Mouse (Mus musculus): ENCODE results near the gene Ociad2.

Gene Ociad2

DNA sequence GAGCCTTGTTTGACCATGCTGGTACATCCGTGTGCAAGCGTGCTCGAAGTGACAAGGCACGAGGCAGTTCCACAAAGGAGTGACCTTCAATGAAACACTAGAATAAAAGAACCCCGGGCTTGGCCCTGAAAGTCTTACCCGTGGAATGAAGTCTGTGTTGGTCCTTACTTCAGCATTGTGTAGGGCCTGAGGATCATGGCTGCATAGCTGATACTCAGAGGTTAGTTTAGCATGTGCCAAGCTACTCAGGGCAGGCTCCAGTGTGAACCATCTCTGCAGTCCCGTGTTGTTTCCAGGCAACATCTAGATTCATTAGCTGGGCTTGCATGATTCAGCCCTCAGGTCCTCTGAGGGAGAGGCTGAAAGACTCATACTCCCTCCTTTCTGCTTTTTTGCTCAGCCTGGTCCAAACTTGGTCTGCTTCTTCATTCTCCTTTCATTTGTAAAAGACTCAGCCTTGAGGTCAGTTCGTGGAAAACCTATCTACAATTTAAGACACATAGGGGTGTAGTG, at the start of gene Ociad2:
TSS of gene Ociad2 (minus strand) at position 306 of the 513 bp plus-strand sequence.
- no peak for DNase-seq (ENCODE audit: low read depth, low spot score)

DNA sequence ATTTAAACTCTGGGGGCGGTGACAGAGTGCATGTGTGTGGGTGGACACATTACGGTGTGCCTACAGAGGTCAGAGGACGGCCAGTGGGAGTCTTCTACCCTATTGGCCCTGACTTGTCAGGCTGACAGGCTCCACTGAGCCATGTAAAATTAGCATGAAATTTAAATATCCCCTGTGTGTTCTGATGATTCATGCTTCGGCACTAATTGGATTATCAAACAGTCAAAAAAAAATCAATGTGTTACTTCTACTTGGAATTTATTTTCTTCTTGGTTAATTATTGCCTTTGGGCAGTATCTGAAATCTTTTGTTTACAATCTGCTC, 42.8 kb upstream of the Ociad2 start:
- peak; percentile 73 for DNase-seq (ENCODE audit: low read depth, low spot score)

DNA sequence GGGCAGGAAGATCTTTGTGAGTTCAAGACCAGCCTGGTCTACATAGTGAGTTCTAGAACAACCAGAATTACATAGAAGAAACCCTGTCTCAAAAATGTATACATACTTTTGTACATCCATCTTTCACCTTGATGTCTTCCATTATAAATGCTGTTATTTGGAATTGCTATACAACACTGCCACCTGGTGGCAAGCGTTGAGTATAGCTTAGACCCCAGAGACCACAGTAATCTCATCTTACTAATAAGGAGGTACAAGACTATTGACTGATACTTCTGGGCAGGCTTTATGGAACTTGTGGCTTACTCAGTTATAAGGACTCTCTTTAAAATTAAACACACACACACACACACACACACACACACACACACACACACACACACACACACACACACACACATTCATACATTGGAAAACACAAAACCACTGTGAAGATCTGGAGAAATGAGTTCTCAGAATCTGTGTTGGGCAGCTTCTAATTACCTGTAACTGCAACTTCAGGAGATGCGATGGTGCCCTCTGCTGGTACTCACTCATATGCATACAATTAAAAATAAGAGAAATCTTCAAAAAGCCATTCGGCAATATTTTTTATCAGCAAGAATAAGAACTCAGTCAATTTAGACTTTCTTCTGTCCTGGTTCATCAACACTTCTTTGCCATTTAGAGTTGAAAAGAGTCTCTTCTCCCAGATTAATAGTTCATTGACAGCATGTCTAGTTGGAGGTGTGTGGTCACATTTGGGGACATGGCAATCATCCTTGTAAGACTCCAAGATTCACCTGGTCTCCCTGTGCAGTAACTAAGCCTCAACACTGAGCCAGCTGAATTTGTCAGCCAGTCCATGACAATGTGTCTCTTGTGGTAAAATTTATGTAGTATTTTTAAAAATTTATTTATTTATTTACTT, 42.2 kb upstream of the Ociad2 start:
- DNase-seq (ENCODE audit: low read depth, low spot score): peak; percentile 84

DNA sequence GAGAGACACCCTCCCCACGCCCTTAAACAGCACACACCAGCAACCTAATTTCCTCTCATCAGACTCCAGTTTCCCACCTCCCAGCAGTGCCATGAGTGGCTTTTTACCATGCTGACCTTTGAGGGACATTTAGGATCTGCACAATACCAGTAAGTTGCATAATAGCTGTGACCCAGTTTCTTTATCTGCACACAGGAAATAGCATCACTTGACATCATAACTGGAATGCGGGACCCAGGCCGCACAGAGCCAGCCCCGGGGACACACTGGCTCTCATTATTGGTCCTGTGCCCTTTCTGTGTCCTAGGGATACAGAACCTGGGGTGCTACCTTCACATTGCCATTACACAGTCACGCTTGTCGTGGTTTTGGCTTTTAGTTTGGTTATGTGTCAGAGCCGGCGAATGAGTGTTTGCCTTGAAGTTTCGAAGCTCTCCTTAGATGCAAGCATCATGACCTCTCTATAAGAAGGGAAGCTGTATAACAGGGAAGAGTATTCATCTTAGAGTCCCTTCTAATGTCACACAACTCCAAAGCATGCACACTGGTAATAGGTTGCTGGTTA, 41.2 kb upstream of the Ociad2 start:
- DNase-seq (ENCODE audit: low read depth, low spot score): no peak

DNA sequence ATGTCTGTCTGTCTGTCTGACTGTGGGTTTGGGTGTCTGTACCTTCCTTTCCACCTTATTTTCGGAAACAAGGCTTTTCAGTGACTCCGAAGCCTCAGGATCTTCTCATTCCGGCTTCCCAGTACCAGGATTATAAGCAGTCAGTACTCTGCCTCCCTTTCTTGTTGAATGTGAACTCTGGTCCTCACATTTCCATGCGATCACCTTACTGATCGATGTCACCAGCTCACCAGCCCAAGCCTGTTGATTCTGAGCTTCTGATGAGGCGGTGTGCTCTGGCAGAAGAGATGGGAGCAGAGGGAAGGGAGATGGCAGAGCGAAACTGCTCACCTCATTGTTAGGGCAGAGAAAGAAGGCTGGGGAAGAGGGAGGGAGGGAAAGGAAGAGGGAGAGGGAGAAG, 40.7 kb upstream of the Ociad2 start:
- DNase-seq (ENCODE audit: low read depth, low spot score): no peak

DNA sequence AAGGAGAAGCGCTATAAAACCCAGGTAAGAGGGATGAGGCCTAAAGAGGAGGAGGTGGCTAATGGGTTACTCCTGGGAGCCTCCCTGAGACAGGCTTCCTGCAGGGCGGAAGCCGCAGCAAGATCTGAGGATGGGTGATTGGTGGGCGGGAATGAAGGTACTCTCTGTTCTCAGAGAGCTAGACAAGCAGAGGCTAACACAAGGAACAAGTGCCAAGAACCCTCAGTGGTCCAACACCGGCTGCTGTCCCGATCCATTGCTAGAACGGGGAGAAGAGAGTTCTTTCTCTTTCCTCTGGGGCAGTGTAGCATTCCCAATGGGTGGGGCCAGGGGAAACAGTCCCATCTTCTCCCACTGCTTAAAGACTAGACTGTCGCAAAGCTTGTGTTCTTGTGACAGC, 40.0 kb upstream of the Ociad2 start:
- no peak for DNase-seq (ENCODE audit: low read depth, low spot score)

DNA sequence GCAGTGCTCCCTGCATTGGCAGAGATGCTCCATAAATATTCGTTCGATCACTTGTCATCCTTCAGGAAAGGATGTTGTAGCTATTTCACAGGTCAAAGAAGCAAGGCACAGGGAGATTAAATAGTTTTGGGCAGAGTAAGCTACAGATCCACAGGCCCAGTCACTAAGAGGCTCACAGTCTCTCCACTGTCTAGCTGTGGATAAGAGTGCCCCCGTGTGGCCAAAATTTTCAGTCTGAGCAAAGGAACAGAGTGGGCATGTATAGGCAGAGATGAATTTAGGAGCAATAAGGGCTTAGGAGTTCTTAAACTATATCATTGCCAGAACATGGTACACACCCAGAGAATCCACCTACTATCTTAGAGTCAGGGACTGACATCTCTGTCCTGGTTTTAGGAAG, 39.1 kb upstream of the Ociad2 start:
- peak; percentile 73 for DNase-seq (ENCODE audit: low read depth, low spot score)

DNA sequence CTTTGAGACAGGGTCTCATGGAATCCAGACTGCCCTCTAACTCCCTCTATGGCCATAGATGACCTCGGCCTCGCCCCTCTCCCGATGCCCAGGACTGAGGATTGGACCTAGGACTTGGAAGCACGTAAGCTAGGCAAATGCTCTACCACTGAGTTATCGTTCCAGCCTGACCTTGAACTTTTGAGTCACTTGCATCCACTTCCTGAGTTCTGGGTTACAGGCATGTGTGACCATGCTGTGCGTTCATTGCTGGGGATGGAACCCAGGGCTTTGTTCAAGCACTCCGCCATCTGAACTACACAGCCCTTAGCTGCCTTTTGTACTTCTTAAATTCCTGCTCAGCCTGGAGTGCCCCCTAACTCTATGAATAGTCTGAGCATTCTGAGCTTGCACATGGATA, 35.7 kb upstream of the Ociad2 start:
- DNase-seq (ENCODE audit: low read depth, low spot score): no peak

DNA sequence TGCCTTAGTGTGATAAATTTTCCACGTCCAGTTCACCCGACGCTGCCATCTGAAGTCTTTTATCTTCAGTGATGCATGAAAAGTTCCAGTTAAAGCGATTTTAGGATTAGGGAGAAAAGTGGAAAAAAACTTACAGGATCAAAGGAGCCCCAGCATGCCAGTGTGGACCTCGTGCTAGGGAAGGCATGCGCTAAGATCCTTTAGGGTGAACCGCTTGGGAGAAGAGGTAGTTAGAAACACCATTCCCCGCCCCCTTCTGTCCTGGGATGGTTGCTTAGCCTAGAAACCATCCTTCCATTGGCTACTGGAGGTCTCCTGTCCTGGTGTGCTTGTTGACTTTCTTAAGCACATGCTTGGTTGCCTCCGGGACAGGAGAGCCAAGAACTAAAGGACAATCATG, 35.2 kb upstream of the Ociad2 start:
- no peak for DNase-seq (ENCODE audit: low read depth, low spot score)

DNA sequence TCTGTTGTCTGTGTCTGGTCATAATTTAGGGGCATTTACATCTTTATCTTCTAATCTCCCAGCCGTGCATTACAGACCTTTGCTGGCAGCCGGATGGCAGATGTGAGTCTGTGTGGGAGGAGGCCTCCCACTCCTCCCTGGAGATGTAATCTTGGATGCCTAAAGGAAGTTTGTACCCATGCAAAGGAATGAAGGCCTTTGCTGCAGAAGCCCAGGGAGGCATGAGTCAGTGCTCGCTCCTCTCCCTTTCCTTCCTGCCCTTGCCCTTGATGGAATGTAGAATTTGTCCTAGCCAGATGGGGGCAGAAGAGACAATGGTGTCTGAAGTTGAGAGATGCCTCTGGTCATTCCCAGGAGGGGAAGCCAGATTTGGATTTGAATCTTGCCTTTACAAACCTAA, 32.4 kb upstream of the Ociad2 start:
- DNase-seq (ENCODE audit: low read depth, low spot score): no peak

DNA sequence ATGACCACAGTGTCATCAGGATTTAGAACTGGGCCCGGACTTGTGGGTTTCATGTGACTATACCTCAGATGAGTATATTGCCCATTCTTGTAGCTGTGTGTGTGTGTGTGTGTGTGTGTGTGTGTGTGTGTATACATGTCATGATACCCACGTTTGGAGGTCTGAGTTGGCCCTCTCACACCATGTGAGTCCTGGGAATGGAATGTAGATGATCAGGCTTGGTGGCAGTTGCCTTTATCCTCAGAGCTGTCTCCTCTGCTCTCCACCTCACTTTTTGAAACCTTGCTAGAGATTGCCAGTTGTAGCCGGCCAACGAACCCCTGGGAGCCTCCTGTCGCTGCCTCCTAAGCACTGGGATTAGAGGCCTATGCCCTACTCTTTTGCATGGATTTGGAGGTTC, 31.8 kb upstream of the Ociad2 start:
- DNase-seq (ENCODE audit: low read depth, low spot score): no peak

DNA sequence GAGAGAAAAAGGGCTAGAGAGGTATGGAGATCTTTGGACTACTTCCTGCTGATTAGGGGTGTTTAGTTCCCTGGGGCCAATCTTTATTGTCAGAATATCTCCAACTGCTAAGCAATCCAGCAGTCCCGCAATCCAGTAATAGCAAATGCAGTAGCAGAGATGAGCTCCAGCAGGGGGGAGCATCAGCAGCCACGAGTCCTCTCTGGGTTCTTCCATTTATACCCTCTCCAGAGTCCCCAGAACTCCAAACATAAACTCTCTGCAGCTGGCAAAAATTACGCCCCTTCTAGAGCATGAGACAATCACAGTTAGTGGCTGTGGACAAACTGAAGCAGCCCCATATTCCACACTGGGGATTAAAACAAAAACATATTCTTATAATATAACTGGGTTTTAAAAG, 28.9 kb upstream of the Ociad2 start:
- DNase-seq (ENCODE audit: low read depth, low spot score): no peak

DNA sequence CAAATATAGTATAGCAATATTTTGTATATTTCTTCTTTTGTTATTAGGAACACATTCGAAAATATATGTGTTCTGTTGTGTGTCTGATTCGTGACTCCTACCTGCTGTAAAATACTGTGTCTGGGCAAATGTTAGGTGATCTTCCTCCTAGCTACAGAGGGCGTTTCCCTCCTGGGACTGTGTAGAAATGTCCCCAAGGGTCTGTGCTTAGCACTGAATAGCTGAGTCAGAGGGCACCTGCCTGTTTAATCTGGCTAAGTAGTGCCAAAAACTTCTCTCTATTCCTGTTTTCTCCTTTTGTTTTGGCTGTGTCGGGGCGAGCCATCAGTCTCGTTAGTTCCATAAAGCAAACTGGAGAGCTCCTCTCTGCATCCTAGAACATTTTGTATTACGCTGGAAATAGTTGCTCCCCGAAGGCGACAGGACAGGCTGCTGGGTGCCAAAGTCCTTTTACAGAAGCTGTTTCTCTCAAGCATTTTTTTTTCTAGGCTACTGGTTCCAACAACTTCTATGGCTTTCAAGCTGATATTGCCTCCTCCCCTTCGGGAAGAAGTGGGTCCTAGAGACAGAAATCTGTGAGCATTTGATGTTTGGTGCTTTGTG, 28.1 kb upstream of the Ociad2 start:
- DNase-seq (ENCODE audit: low read depth, low spot score): no peak

DNA sequence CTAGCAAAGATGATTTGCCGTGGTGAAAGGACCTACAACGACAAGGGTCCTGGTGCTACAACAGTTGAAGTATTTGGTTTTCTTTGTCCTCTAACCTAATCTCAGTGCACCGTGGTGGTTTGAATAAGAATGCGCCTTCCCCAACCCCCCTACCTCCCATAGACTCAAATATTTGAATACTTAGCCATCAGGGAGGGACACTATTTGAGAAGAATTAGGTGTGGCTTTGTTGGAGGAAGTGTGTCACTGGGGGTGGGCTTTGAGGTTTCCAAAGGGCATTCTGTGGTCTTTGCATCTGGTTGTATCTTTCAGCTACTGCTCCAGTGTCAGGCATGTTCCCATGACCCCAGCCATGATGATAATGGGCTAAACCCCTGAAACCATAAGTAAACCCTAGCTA, 27.1 kb upstream of the Ociad2 start:
- no peak for DNase-seq (ENCODE audit: low read depth, low spot score)

DNA sequence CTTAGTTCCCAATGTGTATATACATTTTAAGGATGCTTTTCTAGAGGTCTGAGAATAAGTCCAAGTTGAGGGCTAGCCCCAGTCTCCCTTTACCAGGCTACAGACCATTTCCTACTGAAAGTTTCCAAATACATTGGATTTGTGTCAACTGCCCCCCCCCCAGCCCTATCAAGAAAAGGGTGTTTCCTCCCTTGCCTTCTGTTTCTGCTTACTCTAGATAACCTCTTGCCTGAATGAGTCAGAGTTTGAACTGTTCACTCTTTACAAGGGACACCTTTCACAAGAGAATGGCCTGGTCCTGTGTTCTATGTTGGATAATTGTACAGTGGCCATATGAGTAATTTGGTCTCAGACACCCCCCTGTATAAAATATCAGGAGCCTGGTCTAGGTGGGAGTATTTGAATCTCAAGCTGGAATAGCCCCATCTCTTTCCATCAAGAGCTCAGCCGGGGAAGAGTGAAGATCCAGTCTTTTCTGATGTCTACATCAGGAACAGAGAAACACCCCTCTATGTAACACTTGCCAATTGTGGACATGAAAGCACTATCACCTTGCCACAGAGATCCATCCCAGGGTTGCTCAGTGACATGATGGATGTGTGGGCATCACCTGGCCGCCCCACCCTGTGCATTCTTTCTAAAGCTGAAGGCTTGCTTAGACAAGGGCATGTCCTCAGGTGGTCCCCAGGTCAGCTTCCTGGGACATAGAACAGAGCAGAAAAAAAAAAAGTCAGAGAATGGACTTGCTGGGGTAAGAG, 23.5 kb upstream of the Ociad2 start:
- DNase-seq (ENCODE audit: low read depth, low spot score): no peak

DNA sequence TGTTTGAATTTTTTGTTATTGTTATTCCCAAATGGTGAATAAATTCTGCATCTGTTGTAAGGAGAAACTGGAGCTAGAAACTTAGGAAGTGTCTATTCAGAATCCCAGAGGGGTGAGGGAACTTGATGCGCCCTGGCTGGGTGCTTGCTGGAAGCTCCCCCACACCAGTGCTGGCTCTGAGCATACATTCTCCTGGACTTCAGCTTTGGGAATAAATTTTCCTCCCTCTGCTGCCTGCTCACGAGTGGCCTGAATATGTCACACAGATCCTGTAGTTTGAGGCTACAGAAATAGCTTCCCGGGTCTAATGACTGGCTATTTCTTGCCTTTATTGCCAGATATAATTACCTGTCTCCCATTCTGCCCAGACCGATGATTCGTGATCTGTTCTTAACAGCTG, 22.0 kb upstream of the Ociad2 start:
- no peak for DNase-seq (ENCODE audit: low read depth, low spot score)

DNA sequence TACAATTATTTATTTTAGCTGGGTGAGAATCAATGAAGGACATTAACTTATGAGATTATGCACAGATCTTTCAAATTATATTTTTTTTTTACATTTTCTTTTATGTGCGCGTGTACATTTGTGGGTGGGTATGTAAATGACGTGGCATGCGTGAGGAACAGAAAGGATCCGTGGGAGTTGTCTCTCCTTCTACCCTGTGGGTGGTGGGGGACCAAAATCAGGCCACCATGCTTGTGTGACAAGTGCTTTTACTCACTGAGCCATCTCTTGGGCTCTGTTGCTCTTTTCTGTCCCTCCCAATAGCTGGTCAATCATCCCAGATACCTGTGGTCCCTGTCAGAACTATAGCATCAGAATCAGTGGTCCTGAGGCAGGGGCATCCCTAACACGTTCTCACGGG, 21.5 kb upstream of the Ociad2 start:
- DNase-seq (ENCODE audit: low read depth, low spot score): no peak

DNA sequence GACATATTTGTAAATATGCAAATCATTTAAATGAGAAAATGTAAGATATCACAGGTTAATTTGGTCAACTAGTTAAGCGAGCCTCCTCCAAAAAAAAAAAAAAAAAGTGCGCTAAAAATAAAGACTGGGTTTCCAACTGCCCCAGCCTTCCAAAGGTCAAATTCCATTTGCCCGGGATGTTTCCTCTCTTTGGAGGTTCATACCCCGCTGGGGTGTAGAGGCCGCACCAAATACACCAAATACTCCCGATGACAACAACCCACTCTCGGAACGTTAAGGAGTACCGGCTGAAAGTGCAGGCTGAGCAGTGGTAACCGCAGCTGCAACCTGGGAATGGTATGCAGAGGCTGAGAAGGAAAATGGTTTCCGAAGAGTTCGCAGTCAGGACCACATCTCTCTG, 19.4 kb upstream of the Ociad2 start:
- DNase-seq (ENCODE audit: low read depth, low spot score): no peak

DNA sequence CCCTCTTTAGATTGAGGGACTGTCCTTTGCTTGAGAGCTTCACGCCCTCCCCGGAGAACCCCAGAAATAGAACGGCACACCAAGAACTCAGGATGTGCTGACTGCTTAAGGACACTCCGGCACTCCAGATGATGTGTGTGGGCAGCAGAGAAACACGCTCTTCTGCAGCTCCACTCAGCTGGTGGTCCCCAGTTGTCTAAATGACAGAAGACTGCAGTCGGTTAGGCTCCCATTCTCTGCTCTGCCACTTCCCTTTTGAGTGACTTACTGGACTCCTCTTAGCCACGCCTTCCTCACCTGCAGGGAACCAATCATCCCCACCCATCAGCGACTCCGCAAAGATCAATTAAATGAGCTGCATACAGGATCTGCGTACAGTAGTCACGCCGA, 18.9 kb upstream of the Ociad2 start:
- no peak for DNase-seq (ENCODE audit: low read depth, low spot score)

DNA sequence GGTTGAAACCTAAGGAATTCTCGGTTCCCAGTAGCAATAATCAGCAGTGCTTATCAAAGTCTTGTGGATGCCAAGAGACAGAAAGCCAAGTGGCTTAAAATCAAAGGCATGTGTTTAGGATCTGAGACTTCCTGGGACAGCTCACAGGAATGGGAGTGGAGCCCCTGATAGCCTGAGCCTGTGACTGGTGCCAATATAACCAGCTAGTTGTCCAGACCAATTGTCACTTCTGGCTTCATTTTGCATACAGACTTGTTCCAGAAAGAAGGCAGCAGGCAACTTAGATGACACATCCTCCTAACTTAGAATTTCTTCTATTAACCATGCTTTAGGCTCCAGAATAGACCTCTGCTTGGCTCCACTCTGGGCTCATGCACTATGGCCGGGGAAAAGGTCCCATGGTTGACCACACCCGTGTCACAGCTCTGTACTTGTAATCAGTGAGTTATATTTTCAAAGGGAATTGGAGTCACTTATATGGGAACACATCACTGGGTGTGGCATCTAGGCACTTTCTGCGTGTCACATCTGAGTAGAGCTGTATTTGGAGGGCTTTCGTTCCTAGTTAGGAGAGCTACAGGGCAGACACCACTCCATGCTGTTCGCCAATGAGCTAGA, 18.4 kb upstream of the Ociad2 start:
- no peak for DNase-seq (ENCODE audit: low read depth, low spot score)

DNA sequence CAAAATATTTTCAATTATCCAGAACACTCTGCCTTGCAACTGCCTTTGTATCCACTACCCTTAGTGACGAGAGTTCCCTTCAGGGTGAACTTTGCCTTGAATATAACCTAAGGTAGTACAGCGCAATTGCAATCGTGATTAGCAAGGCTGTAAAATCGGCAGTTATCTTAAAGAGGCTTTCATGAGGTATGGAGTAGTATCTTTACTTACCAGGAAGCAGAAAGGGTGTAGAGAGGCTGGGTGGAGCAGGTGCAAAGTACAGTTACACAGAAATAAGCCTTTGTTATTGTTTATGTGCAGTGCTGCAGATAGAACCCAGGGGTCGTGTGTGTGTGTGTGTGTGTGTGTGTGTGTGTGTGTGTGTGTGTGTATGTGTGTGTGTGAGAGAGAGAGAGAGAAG, 14.6 kb upstream of the Ociad2 start:
- no peak for DNase-seq (ENCODE audit: low read depth, low spot score)

DNA sequence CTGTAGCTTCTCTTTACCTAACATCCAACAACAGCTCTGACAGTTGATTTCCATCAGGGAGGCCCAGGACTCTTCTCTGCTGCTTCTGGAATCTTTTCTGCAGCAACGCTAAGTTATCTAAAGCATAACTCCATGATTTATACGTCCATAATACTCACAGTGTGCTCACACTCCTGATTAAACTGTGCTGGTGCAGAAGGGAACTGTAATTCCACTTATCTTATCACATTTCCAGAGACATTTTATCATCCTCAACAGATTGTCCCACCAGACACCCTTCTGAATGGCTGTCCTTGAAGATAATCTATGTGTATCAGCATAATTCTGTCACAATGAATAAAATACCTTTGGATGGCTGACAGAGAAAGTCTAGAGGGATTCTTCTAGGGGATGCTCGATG, 13.2 kb upstream of the Ociad2 start:
- DNase-seq (ENCODE audit: low read depth, low spot score): no peak

Measured in A20 (cell line).